Mouse (Mus musculus) lung, adult 18-20 months (tissue): Measurements from ENCODE around the gene Sdha.

Experiments
- DNase-seq, 2 experiments: peaks; one replicate each; pipeline ENCODE4 v3.0.0; 2022; ENCODE audit warnings: mixed read lengths in 2 of 2

Gene Sdha

DNA sequence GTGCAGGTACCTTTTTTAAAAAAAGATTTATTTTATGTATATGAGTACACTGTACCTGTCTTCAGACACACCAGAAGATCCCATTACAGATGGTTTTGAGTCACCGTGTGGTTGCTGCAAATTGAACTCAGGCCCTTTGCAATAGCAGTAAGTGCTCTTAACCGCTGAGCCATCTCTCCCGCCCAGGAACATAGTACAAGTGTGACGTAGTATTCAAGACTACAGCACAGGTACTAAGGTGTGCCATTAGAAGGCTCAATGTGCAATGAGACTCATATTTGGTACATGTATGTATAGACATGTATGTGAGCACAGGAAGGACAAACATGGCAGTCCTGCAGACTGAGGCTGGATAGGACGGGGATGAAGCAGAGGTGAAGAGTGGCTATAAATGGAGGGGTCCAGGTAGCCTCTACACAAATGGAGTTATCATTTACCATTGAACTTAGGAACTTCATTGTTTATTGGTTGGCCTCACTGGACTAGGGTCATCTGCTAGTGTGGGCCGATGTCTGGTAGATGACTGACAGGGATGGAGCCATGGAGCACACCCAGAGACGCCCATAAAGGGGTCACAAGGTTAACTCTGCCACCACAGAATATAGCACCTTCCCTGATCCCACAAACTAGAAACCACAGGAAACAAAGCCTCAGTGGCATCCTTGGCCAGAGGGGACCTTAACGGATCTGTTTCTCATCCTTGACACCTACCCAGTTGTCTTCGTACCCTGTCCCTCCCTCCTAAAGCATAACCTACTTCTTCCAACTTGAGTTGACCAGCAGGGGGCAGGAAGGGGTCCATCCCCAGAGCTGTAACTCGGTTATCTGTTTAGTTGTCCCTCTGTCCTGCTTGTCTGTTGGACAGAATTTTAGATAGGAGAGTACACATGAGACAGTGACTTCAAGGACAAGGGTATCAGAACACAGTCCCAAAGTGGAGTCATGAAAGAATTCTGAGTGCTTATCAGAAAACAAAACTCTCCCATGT is 47.7 kb downstream of the Sdha start:
- DNase-seq: no peak

DNA sequence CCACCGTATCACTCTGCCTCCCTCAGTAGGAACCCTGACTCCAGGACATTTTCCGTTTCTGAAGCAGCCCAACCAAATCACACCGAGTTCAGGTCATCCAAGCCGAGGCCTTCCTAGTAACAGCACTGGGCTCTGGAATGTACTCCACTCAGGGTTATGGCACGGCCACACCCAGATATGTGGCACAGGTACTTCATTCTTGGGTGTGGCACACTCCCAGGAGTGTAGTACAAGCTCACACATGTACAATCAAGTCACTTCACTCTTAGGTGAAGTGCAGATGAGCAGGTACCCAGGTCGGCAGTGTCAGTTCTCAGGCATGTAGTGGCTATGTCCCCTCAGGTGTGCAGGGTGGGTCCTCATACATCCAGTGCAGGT is 48.5 kb downstream of the Sdha start:
- peak; percentile 34 to 39 for DNase-seq

DNA sequence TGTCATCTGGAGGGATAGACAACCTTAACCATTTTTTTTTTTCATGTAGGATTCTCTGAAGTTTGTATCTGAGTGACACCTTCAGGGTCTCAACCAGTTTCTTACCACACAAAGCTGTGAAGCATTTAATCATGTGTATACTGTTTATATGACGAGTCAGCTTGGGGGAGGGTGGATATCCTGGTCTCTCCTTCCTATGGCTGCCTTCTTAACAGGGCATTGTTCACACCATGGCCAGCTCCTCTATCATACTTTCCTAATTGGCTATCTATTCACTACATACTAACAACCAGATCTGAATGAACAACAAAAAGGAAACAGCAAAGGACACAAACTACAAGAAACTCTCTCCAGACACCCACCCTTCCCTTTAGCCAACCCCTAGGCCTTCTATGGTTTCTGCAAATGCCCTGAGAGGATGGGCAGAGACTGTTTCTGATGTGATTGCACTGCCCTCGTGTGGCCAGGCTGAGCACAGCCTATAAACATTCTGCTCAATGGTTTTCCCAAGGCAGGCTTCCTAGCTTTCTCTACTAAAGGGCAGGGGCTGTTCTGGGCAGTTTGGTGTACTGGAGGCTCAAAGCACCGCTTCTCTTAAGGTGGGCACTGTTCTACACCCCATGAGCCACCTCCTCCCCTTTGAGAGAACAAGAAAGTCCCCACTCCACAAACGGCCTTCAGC is 49.0 kb downstream of the Sdha start:
- peak; percentile 46 to 56 for DNase-seq

DNA sequence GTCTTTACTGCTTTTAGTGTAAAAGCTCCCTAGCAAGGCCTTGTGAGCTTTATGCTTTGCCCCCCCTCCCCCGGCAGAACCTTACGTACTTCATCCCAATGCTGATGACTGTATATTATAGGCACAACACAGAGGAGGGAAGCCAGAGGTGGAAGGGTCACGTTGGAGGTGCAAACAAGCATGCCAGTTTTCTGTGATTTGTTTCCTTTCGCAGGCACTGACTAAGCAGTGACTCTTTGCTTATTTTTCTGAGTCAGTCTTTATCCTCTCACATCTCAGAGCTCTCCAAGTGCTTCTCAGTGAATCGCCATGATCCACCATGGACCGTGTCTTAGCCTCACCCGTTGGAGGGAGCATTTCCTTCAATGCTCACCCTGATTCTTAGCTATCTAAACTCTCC is 53.7 kb downstream of the Sdha start:
- DNase-seq: no peak

DNA sequence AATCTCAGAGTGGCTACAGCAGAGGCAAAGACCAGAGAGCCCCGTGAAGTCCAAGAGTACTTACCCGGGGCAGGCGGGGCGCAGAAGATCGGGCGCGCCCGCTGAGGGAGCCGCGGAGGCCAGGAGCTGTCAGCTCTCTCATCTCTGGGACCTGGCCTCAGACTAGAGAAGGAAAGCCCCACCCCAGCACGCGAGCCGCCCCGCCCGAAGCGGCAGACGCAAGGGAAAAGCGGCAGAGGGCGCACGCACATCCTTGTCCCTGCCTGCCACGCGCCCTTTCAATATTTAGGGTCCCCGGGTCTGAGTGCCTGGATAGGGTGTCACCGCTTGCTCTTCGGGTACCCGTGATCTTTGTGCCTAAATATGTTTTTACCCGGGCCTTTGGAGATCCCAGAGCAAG is 57.9 kb downstream of the Sdha start, which contains the start of gene Ahrr:
Gene Ahrr (minus strand): TSS at position 165 of the 400 bp plus-strand sequence.
- peak; percentile 15 to 27 for DNase-seq

DNA sequence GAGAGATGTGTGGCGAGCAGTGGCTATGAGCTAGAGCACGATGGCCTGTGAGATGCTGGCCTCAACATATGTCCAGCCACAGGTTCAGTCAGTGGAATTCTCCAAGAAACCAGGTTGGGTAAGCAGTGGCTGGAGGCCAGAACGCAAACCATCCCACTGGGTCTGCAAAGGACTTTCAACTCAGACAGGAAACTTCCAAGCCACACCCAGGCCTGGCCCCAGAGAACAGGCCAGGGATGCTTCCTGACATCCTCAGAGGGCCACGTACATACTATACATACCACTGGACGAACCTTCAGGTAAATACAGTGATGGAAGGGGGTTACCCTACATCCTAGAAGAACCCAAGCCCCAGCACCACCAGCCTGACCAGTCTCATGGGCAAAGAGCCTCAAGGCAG is 60.4 kb downstream of the Sdha start:
- DNase-seq: no peak

DNA sequence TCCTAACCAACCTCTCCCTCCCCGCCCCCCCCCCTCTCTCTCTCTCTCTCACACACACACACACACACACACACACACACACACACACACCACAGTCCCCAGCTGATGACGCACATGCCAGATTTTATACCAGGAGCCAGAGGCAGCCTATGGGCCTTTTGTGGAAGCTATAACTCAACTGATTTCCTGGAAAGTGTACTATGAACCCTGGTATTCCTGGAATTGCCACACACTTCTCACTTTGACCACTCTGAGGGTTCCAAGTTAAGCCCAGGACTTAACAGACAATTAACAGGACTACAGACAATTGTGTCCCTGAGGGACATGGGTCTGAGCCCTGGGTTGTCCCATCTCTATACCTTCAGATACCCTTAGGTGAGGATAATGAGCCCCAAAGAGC is 67.8 kb downstream of the Sdha start:
- no peak for DNase-seq

DNA sequence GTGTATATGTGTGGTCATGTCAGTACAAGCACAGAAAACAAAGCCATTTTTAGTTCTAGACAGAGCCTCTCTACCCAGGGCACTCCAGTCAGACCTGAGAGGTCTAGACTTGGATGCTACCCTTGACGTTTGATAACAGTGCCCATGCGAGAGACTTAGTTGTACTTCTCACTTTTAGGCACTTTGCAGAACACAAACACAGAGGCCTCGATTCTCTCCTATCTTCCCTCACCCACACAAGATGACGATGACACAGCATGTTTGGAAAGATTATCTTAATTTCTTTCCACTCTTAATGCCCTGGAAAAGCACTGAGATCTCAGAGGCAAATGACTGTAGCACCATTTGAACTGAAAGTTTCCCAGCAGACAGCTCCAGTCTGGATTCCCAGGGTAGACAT is 74.4 kb downstream of the Sdha start:
- DNase-seq: no peak
